Mouse (Mus musculus): ENCODE results near the gene Smg7. TPM values are rescaled to one million over a fixed set of nuclear protein-coding genes. Genes with fewer than 3 reads are reported as not detected.

Gene Smg7
- polyA plus RNA-seq (2012; rRNA removed), result 11.1 and 23.5 TPM in 2 replicates

DNA sequence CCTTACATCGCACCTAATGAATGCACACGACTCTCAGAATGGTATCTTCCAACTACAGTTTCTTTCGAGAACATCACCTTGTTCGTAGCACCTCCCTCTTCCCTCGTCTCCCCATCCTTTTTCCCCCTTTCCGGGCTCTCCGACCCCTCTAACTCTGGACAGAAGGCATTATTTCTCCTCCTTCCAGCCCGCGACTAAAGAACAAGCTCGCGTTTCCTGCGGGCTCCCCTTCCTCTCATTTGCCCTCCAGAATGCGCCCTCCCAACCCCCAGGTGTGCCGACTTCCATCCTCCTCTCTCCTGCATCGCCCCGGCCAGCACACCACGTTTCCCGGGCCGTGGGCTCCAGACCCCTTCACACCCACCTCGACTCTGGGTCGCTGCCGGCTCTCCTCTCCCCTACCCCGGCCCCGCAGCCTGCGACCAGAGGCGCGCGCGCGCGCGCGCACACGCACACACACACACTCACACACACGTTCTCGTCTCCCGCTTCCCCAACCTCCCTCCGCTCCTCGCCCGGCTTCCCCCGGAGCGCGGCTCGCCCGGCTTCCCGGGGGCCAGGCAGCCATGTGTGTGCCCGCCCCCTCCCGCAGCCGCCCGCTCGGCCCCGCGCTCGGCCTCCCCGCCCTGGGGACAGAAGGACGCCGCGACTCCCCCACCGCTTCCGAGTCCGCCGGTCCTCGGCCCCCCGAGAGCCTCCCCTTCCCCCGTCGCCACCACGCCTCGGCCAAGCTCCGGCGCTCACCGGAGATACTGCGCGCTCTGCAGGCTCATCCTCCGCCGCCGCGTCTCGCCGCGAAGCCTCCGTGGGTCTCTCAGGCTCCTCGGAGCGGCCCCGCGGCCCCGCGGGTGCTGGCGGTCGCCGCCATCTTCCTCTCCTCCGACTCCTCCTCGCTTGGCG is at the start of gene Smg7:
Gene Smg7, minus strand, starts transcription at position 882 of the 900 bp plus-strand sequence.
- Histone ChIP-seq H3K36me3 (ENCODE audit: control insufficient read depth, insufficient read depth, low read length) (peaks cover 5% of the 10 kb centered on the region; the same call in 1 of the 2 replicates), H3K27me3 (ENCODE audit: control insufficient read depth, insufficient read depth, low read length) (no peaks in the 10 kb centered on the region), H3K27ac (ENCODE audit: insufficient read depth, low read depth, low read length) (peak within 1 kb of the TSS; percentile 99), H3K4me3 (ENCODE audit: low read depth, low read length) (peak within 1 kb of the TSS; percentile 99), H3K4me1 (ENCODE audit: control insufficient read depth, insufficient read depth, insufficient read length, low read length) (no peaks in the 10 kb centered on the region)
- TF ChIP-seq CTCF (IDR thresholded peaks at IDR 0.05; ENCODE audit: extremely low read depth, insufficient read length, insufficient replicate concordance, low read depth, low read length), result no peak
- TF ChIP-seq POLR2A (IDR thresholded peaks at IDR 0.05; ENCODE audit: low read depth, low read length), result peak; percentile 62; the same call in 1 of the 2 replicates
- 1% methylated on average over 90 of the region's 93 CpGs for WGBS

DNA sequence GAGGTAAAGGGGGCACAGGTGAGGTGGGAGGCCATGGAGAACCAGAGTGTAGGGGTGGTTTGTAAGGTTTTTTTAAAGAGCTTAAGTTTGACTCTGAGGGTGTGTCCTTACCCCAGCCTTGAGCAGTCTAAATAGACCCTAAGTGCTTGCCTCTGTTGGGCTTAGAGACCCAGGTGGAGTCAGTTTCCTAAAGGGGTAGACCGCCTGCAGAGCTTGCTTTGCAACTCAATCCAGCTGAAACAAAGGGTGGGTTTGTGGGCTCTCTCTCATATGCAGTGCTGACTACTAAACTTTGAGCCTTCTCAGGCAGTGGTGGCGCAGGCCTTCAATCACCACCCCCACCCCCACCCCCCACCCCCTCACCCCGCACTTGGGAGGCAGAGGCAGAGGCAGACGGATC is 40.5 kb upstream of the Smg7 start:
- Histone ChIP-seq H3K4me1 (ENCODE audit: control insufficient read depth, insufficient read depth, insufficient read length, low read length) (no peaks in the 10 kb centered on the region), H3K36me3 (ENCODE audit: control insufficient read depth, insufficient read depth, low read length) (no peaks in the 10 kb centered on the region), H3K27ac (ENCODE audit: insufficient read depth, low read depth, low read length) (no peak overlapping the region), H3K27me3 (ENCODE audit: control insufficient read depth, insufficient read depth, low read length) (no peaks in the 10 kb centered on the region), H3K4me3 (ENCODE audit: low read depth, low read length) (no peak overlapping the region)
- no peak for TF ChIP-seq POLR2A (IDR thresholded peaks at IDR 0.05; ENCODE audit: low read depth, low read length)
- no peak for TF ChIP-seq CTCF (IDR thresholded peaks at IDR 0.05; ENCODE audit: extremely low read depth, insufficient read length, insufficient replicate concordance, low read depth, low read length)
- 60% methylated on average over 4 of the region's 4 CpGs for WGBS

DNA sequence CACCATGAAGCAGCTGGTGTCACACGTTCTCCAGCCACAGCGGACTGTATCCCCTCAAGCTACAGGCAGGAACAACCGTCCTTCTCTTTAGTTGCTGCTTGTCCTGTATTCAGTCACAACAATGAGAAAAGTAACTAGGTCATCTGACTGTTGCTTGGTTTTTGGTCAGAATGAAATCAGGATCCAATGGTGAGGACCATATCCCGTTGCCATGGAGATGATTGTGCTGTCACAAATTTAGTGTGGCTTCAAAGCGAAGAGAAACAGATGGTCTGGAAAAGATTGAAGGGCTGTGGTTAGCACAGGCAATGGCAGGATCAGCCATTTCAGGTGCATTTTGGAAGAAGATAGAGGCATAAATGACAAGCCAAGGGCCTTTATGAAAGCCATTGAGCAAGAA is 33.9 kb upstream of the Smg7 start:
- WGBS, result 68% methylated on average over 5 of the region's 5 CpGs
- no peaks in the 10 kb centered on the region for H3K4me1 ChIP-seq (ENCODE audit: control insufficient read depth, insufficient read depth, insufficient read length, low read length)
- no peak for TF ChIP-seq CTCF (IDR thresholded peaks at IDR 0.05; ENCODE audit: extremely low read depth, insufficient read length, insufficient replicate concordance, low read depth, low read length)
- TF ChIP-seq POLR2A (IDR thresholded peaks at IDR 0.05; ENCODE audit: low read depth, low read length), result no peak
- H3K4me3 ChIP-seq (ENCODE audit: low read depth, low read length), result no peak overlapping the region
- H3K27me3 ChIP-seq (ENCODE audit: control insufficient read depth, insufficient read depth, low read length), result no peaks in the 10 kb centered on the region
- no peak overlapping the region for H3K27ac ChIP-seq (ENCODE audit: insufficient read depth, low read depth, low read length)
- H3K36me3 ChIP-seq (ENCODE audit: control insufficient read depth, insufficient read depth, low read length), result no peaks in the 10 kb centered on the region

DNA sequence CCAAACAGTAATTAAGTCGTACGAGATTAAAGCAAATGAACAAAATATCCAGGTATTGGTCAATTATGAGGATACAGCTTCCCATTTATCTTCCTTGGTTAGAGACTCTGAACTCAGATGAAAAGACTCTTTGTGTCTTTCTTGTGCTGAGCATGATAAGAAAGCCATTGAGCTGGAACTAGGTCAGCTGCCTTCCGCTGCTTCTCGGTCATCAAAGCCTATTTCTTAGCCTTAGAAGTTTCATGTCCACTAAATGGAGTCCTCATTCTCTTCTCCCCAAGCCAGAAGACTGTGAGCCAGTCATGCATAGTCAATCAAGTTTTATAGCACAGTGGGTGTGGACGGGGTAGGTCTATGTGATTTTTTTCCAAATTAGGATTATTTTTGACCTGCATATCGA is 33.0 kb upstream of the Smg7 start:
- H3K36me3 ChIP-seq (ENCODE audit: control insufficient read depth, insufficient read depth, low read length), result no peaks in the 10 kb centered on the region
- TF ChIP-seq POLR2A (IDR thresholded peaks at IDR 0.05; ENCODE audit: low read depth, low read length) (no peak), CTCF (IDR thresholded peaks at IDR 0.05; ENCODE audit: extremely low read depth, insufficient read length, insufficient replicate concordance, low read depth, low read length) (no peak)
- no peaks in the 10 kb centered on the region for H3K27me3 ChIP-seq (ENCODE audit: control insufficient read depth, insufficient read depth, low read length)
- H3K4me3 ChIP-seq (ENCODE audit: low read depth, low read length), result no peak overlapping the region
- H3K27ac ChIP-seq (ENCODE audit: insufficient read depth, low read depth, low read length), result no peak overlapping the region
- WGBS, result 32% methylated on average over 6 of the region's 6 CpGs
- no peaks in the 10 kb centered on the region for H3K4me1 ChIP-seq (ENCODE audit: control insufficient read depth, insufficient read depth, insufficient read length, low read length)

DNA sequence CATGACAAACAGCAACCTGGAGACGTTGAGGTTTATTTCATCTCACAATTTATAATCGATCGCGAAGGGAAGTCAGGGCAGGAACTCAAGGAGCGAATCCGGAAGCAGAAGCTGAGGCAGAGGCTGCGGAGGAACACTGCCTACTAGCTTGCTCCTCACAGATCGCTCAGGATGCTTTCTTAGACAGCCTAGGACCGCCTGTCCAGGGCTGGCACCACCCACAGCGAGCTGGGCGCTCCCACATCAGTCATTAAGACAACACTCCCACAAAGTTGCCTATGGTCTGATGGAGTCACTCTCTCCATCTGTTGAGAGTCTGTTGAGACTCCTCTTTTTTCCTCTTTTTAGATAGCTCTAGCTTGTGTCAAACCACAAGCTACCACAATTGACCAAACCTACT is 31.5 kb upstream of the Smg7 start:
- H3K27me3 ChIP-seq (ENCODE audit: control insufficient read depth, insufficient read depth, low read length), result no peaks in the 10 kb centered on the region
- no peaks in the 10 kb centered on the region for H3K4me1 ChIP-seq (ENCODE audit: control insufficient read depth, insufficient read depth, insufficient read length, low read length)
- no peak overlapping the region for H3K4me3 ChIP-seq (ENCODE audit: low read depth, low read length)
- TF ChIP-seq CTCF (IDR thresholded peaks at IDR 0.05; ENCODE audit: extremely low read depth, insufficient read length, insufficient replicate concordance, low read depth, low read length) (no peak), POLR2A (IDR thresholded peaks at IDR 0.05; ENCODE audit: low read depth, low read length) (no peak)
- no peaks in the 10 kb centered on the region for H3K36me3 ChIP-seq (ENCODE audit: control insufficient read depth, insufficient read depth, low read length)
- WGBS, result 62% methylated on average over 11 of the region's 11 CpGs
- no peak overlapping the region for H3K27ac ChIP-seq (ENCODE audit: insufficient read depth, low read depth, low read length)

DNA sequence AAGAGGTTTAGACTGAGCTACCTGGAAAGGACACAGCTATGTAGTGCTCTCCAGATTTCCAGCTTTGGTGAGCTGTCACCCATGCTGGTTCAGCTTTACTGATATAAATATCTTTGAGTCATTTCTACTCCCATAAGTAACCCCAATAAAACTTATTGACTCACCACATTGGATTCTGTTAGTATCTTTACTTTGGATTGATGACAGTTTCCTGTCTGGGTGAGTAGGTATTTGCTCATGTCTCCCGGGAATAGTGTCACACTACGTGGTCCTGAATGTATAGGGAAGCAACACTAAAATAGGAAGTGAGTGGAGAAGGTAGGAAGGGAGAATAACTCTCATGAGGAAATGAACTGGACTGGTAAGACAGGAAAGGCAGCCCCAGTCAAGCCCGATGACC is 19.3 kb upstream of the Smg7 start:
- no peaks in the 10 kb centered on the region for H3K27me3 ChIP-seq (ENCODE audit: control insufficient read depth, insufficient read depth, low read length)
- TF ChIP-seq CTCF (IDR thresholded peaks at IDR 0.05; ENCODE audit: extremely low read depth, insufficient read length, insufficient replicate concordance, low read depth, low read length) (no peak), POLR2A (IDR thresholded peaks at IDR 0.05; ENCODE audit: low read depth, low read length) (no peak)
- WGBS, result 32% methylated on average over 3 of the region's 3 CpGs
- H3K4me1 ChIP-seq (ENCODE audit: control insufficient read depth, insufficient read depth, insufficient read length, low read length), result peaks cover 4% of the 10 kb centered on the region; the same call in 1 of the 2 replicates
- H3K36me3 ChIP-seq (ENCODE audit: control insufficient read depth, insufficient read depth, low read length), result no peaks in the 10 kb centered on the region
- peak overlapping the region; percentile 55; the same call in 1 of the 2 replicates for H3K27ac ChIP-seq (ENCODE audit: insufficient read depth, low read depth, low read length)
- no peak overlapping the region for H3K4me3 ChIP-seq (ENCODE audit: low read depth, low read length)

DNA sequence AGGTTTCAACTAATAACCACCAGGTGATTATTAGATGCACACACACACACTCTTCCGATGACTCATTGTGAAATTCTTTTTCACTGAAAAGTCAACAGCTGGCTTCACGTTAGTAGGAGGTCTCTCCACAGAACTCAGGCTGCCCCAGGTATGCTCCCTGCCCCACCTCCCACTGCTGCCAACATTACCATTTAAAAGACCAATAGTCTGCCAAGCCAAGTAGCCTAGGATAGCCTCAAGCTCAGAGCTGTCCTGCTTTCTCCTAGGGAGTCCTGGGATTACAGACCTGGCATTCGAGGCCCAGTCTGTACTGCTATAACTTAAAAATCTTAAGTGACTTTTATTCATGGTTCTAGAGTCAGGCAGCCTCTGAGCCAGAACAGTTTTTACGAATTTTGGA is 15.2 kb upstream of the Smg7 start:
- no peaks in the 10 kb centered on the region for H3K36me3 ChIP-seq (ENCODE audit: control insufficient read depth, insufficient read depth, low read length)
- H3K27ac ChIP-seq (ENCODE audit: insufficient read depth, low read depth, low read length), result no peak overlapping the region
- WGBS, result 67% methylated on average over 4 of the region's 4 CpGs
- peaks cover 6% of the 10 kb centered on the region; the same call in 1 of the 2 replicates for H3K4me1 ChIP-seq (ENCODE audit: control insufficient read depth, insufficient read depth, insufficient read length, low read length)
- no peaks in the 10 kb centered on the region for H3K27me3 ChIP-seq (ENCODE audit: control insufficient read depth, insufficient read depth, low read length)
- TF ChIP-seq POLR2A (IDR thresholded peaks at IDR 0.05; ENCODE audit: low read depth, low read length) (no peak), CTCF (IDR thresholded peaks at IDR 0.05; ENCODE audit: extremely low read depth, insufficient read length, insufficient replicate concordance, low read depth, low read length) (no peak)
- no peak overlapping the region for H3K4me3 ChIP-seq (ENCODE audit: low read depth, low read length)

Measured in small intestine, adult 2 months (tissue).